ENCODE assay signal across 18 mouse cellular contexts in the genomic region with DNA sequence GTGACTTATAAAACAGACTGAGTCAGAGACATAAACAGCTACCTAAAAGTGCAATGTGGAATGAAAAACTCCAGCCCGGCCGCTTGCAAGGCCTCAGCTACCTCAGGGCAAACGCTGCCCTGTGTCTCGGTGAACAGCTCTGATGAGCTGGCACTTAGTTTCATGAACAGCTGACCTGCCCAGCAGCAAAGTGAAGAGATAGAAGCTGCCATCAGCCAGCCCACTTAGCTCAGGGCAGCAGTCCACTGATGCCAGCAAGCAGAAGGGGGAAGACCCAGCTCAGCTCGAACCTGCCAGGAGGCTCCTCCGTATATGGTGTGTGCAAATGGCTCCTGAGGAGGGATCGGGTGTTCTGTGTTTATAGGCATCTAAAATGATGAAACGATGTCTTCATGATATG.
DNase-seq lines count a peak whose midpoint lies in the region; ATAC-seq and TF ChIP-seq lines count a peak whose summit lies in the region.
"Had no signal": no experiment of that assay in that cellular context is flagged by ENCODE, and none has a peak within 500 bp of the region (broad histone marks: within the 10 kb centered on the region; RNA-seq: fewer than 3 reads in every experiment).

No protein-coding gene starts in this region.

- no peak overlapping the region for H3K4me2 ChIP-seq in hindbrain, postnatal 0 days (ENCODE audit: low read depth, low read length)
- H3K4me2 ChIP-seq: embryonic facial prominence, embryonic 12.5 days; intestine, embryonic 15.5 days; kidney, embryonic 15.5 days; neural tube, embryonic 13.5 days had no signal

- no peaks in the 10 kb centered on the region for H3K4me1 ChIP-seq in hindbrain, postnatal 0 days (ENCODE audit: insufficient read depth, low read length)
- 0 out of 2 replicates have a peak, but pooled peaks cover under 1% of the 10 kb centered on the region for H3K4me1 ChIP-seq in hindbrain, embryonic 10.5 days (replicated peaks)
- H3K4me1 ChIP-seq: intestine, embryonic 15.5 days had no signal

- 0 out of 2 replicates have a peak overlapping the region, but pooled peaks have one; percentile 11 for H3K27ac ChIP-seq in hindbrain, postnatal 0 days
- H3K27ac ChIP-seq in hindbrain, embryonic 10.5 days: no peak overlapping the region
- H3K27ac ChIP-seq: embryonic facial prominence, embryonic 12.5 days; intestine, embryonic 15.5 days; kidney, embryonic 15.5 days; neural tube, embryonic 13.5 days; stomach, postnatal 0 days had no signal

- no peaks in the 10 kb centered on the region for H3K36me3 ChIP-seq in hindbrain, postnatal 0 days (ENCODE audit: insufficient read depth, low read length)
- no peaks in the 10 kb centered on the region for H3K36me3 ChIP-seq in hindbrain, embryonic 10.5 days
- H3K36me3 ChIP-seq: embryonic facial prominence, embryonic 12.5 days; intestine, embryonic 15.5 days; kidney, embryonic 15.5 days; neural tube, embryonic 13.5 days had no signal

- ATAC-seq in hindbrain, postnatal 0 days: 0 out of 2 replicates have a peak, but pooled peaks have one; percentile 29
- ATAC-seq: forebrain, postnatal 0 days; intestine, embryonic 15.5 days had no signal

- 61% methylated on average over 8 of the region's 8 CpGs for WGBS in hindbrain, postnatal 0 days
- WGBS in hindbrain, embryonic 10.5 days: 83% methylated on average over 8 of the region's 8 CpGs

- H3K9me3 ChIP-seq in hindbrain, postnatal 0 days (ENCODE audit: low read length): no peaks in the 10 kb centered on the region
- no peaks in the 10 kb centered on the region for H3K9me3 ChIP-seq in hindbrain, embryonic 10.5 days
- H3K9me3 ChIP-seq: embryonic facial prominence, embryonic 12.5 days; intestine, embryonic 15.5 days; kidney, embryonic 15.5 days; neural tube, embryonic 13.5 days had no signal

- no peak overlapping the region for H3K4me3 ChIP-seq in hindbrain, postnatal 0 days (ENCODE audit: low read length)
- no peak overlapping the region for H3K4me3 ChIP-seq in hindbrain, embryonic 10.5 days
- H3K4me3 ChIP-seq: embryonic facial prominence, embryonic 12.5 days; intestine, embryonic 15.5 days; kidney, embryonic 15.5 days; neural tube, embryonic 13.5 days had no signal

- no peaks in the 10 kb centered on the region for H3K27me3 ChIP-seq in hindbrain, postnatal 0 days (ENCODE audit: insufficient read depth, low read length)
- H3K27me3 ChIP-seq in hindbrain, embryonic 10.5 days (ENCODE audit: insufficient read depth, poor library complexity, severe bottlenecking): no peaks in the 10 kb centered on the region
- H3K27me3 ChIP-seq: CH12.LX; embryonic facial prominence, embryonic 12.5 days; intestine, embryonic 15.5 days; kidney, embryonic 15.5 days; neural tube, embryonic 13.5 days had no signal

- intact Hi-C loops in heart, postnatal 25 days (cut with DNase I): no loop called here
- intact Hi-C loops in left cerebral cortex, postnatal 14 days (cut with DNase I): no loop called here

- H3K9ac ChIP-seq in hindbrain, postnatal 0 days (replicated peaks; ENCODE audit: low read length): no peak overlapping the region
- H3K9ac ChIP-seq: embryonic facial prominence, embryonic 12.5 days; forebrain, postnatal 0 days; intestine, embryonic 15.5 days; kidney, embryonic 15.5 days; neural tube, embryonic 13.5 days had no signal

- peak; percentile 96 for DNase-seq in heart, adult 11 months
- DNase-seq in heart, postnatal 25 days (ENCODE audit: low spot score): no peak
- peak; percentile 57 for DNase-seq in hindbrain, postnatal 0 days (ENCODE audit: low spot score)
- no peak for DNase-seq in hindbrain, embryonic 10.5 days (ENCODE audit: low spot score)
- peak; percentile 87 for DNase-seq in cerebellum, adult 9-11 months
- DNase-seq in retina, postnatal 1 day: peak; percentile 55
- no peak for DNase-seq in adrenal gland, adult 2 months
- DNase-seq in left cerebral cortex, postnatal 14 days (ENCODE audit: low spot score in 2 of 2): no peak
- DNase-seq: forebrain, postnatal 0 days; gastrocnemius, postnatal 14 days; lung, adult 2 months; lung, postnatal 36 days had no signal

- no peak for TF ChIP-seq CTCF in hindbrain, postnatal 0 days (IDR thresholded peaks at IDR 0.05; ENCODE audit: low read depth)

Comparison
In these comparisons a context has a peak if more than half of its experiments do, and no peak if none do; other contexts are left out.
1. DNase-seq: peak in heart, adult 11 months (single experiment), hindbrain, postnatal 0 days (single experiment), cerebellum, adult 9-11 months (single experiment) and retina, postnatal 1 day (single experiment); none in heart, postnatal 25 days (single experiment), hindbrain, embryonic 10.5 days (single experiment), adrenal gland, adult 2 months (single experiment) and left cerebral cortex, postnatal 14 days (0 of 2).